Mouse (Mus musculus): ENCODE results near the gene Nfatc2ip.
"Not testable (repeated sequence)": the region's sequence is repeated elsewhere in the genome, so short reads cannot be mapped to it uniquely, and the experiment has no call there.

The Nfatc2ip gene

DNA sequence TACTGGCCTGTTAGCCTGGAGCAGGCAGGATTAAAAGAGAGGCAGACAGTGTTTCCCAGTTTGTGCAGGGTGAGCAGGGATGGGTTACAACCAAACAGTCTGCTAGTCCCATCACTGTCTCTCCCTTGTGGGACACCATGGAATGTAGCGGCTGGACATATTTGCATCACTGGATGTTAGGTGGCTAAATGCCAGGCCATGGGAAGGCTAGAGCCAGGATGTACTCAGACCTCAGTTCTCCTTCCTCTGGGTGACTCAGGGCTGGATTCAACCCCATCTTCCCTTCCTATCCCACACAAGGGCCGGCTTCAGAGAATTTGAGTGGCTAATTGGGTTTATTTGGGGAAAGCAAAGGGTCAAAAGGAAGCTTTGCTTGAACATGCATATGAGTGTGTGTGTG lies 12.1 kb upstream of the Nfatc2ip start:
- no peak for DNase-seq (ENCODE audit: low read depth)

DNA sequence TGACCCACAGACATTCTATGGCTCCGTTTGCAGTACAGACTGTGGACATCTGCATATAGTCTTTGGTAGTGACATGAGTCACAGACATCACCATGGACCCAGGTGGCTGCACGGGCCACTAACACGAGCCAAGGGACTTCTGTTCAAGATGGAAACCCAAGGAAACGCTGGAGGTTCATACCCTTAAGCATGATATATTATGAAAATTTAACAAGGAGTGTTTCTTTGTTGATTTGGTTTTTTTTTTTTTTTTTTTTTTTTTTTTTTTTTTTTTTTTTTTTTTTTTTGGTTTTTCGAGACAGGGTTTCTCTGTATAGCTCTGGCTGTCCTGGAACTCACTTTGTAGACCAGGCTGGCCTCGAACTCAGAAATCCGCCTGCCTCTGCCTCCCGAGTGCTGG lies 6.0 kb upstream of the Nfatc2ip start:
- DNase-seq (ENCODE audit: low read depth), result not testable (repeated sequence)

DNA sequence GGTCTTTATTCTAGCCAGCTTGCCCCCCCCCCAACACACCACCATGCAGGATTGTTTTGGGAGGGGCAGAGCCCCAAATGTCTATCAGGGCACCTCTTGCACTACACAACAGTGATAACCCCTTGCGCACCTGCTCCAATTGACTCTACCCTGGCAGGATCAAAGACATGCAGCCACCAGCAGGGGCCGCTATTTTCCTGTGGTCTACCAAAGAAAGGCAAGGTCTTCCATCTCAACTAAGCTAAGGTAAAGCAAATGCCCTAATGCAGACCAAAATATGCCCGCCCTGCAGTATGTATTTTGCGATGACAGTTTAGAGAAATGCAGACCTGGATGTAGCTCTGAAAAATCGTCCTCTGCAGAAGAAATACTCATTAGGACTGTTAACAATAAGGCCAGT lies 3.0 kb upstream of the Nfatc2ip start:
- DNase-seq (ENCODE audit: low read depth), result peak; percentile 90

DNA sequence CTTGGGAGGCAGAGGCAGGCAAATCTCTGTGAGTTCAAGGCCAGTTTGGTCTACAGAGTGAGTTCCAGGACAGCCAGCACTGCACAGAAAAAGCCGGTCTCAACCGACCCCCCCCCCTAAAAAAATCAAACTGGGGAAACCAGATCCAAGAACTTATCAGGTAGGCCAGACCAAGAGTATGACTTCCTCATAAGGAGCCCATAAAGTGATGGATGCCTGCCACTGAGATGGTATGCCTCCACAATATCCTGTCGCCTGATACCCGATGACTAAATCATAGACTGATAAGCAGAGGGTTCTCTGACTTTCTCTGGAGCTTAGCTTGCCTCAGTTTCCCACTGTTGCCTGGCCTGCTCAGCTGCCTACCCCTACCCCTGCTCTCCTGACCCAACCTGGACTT lies 1.3 kb upstream of the Nfatc2ip start:
- no peak for DNase-seq (ENCODE audit: low read depth)

DNA sequence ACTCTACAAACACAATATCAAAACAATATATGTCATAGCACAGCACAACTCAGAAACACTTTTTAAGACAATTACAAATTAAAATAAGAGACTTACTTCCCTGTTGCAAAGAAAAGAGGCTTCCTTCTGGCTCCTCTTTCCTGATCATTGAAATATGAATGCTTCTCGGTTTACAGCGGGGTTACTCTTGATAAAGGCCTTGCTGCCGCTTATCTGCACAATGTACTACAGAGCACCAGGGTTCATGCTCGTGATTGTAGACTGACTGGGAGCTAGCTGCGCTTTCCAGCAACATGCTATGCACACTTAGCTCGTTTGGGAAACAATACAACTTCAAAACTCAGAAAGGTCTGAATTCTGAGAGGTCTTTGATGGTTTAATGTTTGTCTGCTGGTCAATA lies 684 bp upstream of the Nfatc2ip start:
- DNase-seq (ENCODE audit: low read depth), result no peak

DNA sequence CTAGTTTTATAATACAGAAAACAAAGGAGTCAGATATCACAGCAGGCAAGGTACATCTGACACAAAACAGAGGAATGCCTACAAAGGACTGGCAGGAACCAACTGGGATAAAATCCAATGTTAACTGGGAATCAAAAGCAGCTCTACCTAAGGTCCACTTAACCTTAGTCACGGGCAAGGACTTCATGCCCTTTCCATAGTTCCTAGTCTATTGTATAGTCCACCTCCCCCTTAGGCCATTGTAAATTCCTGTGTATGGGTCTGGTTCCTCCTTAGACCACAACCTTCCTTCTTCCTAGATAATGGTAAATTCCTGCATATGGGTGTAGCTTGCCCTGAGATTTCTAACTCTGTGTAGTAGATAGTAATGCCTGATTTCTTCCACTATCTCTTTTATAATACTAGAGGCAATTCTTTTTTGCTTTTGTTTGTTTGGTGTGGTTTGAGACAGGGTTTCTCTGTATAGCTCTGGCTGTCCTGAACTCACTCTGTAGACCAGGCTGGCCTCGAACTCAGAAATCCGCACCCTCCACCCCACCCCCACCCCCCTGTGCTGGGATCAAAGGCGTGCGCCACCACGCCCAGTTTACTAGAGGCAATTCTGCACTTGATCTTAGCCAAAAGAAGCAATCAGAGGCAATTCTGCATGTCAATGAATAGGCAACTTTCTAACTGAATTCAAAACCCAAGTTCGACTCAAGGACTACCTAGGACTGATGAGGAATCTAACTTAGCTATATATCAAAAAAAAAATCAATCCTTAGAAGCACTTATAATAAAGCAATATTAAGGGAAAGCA lies 4.3 kb downstream of the Nfatc2ip start:
- not testable (repeated sequence) for DNase-seq (ENCODE audit: low read depth)

DNA sequence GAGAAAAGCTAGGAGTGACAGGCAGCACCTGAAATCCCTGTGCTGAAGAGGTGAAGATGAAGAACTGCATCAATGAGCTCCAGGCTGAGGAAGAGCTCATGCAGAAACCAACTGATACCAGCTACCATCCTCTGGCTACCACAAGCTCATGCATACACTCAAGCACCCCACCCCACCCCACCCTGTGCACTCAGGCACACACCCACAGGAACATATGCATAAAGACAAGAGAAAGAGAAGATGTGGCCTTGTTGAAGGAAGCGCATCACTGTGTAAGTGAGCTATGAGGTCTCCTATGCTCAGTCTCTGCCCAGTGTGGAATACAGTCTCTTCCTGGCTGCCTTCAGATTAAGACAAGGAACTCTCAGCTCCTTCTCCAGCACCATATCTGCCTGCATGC lies 8.4 kb downstream of the Nfatc2ip start:
- no peak for DNase-seq (ENCODE audit: low read depth)

DNA sequence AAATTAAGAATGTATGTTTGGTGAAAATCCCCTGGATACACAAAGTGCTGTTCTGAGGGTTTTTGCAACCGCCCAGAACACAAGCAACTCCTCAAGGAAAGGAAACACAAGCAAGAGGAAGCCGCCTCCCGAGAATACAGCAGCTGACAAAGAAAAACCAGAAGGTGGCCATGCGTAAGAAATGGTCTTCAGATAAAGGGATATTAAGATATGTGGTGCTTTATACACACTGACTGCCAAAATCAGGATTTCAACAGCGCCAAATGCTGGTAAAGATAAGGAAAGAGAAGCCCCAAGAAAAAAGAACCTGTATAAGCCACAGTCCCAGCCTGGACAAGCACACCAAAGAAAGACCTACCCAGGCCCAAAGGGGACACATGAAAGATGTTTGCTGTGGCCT lies 13.0 kb downstream of the Nfatc2ip start:
- DNase-seq (ENCODE audit: low read depth), result no peak

DNA sequence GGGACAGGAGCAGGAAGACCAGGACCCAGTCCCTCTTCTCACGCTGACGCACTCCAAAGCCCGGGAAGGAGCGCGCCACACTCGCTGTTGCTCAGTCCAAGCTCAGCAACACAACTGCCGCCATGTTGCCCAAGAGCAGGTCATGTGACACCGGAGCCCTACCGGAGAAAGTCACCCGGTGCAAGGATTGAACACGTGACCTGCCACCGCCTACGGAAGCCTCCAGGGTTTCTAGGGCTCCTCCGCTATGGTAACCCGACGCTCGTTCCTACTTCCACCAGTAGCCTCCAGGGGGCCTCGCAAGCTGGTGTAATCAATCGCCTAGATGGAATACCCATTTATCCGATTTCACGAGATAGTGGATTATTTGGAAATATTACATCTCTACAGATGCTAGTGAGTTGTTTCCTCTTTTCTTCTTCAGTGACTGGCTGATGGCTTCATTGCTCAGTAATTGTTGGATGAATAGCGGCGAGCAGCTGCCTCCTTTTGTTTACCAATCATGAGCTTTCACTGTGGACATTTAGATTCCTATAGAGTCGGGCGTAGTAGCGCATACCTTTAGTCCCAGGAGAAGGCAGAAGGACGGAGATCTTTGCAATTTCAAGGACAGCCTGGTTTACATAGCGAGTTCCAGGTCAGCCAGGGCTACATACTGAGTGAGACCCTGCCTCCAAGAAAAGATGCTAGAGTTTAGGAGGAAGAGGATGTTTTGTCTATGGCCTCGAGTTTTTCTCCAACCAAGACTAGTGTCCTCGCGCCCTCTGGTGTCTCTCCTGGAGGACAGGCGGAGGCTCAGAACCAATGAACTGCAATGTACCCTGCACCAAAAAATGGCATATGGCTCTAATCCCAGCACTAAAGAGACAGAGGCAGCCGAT lies 19.0 kb downstream of the Nfatc2ip start, which contains the start of gene Spns1:
TSS of gene Spns1 (minus strand) at position 173 of the 881 bp plus-strand sequence.
- DNase-seq (ENCODE audit: low read depth), result peak; percentile 97

DNA sequence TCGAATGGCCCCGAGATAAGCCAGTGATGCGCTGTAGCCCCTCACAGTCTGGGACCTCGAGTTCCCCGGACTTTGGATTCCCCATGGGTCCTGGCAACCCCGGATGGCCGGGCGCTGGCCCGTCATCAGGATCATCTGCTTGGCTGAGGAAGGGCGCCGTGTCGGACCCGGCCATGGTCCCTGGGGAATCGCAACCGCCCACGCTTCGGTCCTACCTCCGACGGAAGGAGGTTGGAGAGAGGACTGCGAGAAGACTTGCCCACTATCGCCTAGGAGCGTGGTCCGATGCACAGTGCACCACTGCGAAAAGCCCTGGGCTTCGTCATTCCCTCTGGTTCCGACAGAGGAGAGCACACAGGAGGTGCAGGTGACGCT lies 19.6 kb downstream of the Nfatc2ip start:
- no peak for DNase-seq (ENCODE audit: low read depth)

DNA sequence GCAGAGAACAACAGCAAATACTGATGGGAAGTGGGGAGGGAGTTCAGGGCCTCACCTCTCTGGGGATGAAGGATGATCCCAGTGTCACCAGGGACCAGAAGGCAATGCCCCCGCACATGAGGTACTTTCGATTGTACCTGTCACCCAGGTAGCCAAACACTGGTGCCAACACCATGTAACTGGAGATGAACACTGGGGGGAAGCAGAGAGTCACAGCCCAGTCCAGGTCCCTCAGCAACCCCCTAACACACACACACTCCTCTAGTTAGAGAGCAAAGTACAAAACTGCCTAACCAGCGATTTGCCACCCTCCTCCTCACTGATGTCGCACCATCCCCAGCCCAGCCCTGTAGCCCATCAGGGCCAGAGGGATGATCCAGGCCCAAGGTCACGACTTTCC lies 21.5 kb downstream of the Nfatc2ip start:
- no peak for DNase-seq (ENCODE audit: low read depth)

DNA sequence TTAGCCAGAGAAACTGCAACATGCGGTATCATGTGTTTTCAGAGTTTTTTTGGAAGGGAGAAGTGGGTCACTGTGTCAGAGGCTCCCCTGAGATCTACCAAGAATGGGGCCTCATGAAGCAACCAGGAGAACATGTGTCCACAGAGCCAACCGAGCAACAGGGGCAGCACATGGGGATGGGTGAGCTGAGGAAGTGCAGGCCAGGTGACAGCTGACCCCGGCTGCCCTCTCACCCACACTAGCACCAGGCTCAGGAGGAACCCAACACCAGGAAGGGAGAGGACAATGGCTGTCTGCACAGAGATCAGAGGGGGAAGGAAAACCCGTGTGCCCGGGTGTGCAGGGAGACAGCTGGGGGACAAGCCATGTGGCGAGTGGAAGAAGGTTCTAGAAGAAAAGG lies 22.0 kb downstream of the Nfatc2ip start:
- DNase-seq (ENCODE audit: low read depth), result no peak

DNA sequence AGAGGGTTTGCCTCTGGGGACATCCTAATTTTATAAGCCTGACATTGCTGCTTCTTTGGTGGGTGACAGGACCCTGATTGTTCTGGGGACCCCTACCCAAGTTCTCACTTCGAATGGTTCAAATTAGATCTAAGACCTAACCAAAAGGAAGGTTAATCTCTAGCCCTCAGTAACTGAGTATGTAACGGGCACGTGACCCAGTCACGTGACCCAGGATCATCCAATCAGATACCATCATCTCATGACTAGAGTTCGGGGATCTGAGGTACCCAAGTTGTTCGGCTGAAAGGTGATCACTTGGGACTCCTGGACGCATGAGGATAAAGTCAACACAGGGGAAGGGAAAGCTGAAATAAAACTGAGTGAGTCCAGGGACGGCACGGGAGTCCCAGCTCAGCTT lies 23.5 kb downstream of the Nfatc2ip start:
- DNase-seq (ENCODE audit: low read depth), result no peak

DNA sequence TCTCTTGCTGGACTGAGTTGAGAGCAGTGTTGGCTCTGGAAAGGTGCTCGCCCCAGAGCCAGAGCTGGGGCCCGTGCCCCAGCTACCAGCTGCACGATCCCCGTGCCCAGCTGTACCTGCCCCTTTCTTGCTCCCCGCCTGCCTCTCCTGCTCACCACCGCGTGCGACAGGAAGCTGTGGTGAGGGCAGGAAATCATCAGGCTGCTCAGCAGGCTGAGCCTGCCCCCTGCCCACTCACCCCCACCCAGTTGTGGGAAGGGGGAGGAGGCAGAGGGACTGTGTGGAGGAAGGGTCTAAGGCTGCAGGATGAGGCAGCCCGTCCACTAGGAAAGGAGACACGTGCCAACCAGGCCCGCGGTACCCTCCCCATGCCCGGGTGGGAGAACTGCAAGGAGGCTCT lies 27.1 kb downstream of the Nfatc2ip start, which contains the start of gene Lat:
TSS of gene Lat (minus strand) at position 178 of the 400 bp plus-strand sequence.
- DNase-seq (ENCODE audit: low read depth), result peak; percentile 48

DNA sequence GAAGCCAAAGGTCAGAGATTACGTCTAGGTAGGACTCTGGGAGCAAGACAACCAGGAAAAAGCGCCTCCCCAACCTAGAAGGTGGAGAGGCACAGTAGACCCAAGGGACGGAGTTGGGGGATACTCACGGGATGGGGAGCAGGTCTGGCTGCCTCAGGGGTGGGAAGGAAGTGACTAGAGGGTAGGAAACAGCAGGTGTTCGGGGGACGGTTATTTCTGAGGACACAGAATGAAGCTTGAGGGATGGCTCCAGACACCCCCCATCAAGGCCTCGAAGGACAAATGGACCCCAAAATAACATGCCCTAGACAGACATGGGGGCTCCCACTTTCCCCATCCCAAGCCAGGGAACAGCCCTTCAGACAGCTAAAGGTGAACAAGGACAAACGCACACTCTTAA lies 28.2 kb downstream of the Nfatc2ip start:
- no peak for DNase-seq (ENCODE audit: low read depth)

DNA sequence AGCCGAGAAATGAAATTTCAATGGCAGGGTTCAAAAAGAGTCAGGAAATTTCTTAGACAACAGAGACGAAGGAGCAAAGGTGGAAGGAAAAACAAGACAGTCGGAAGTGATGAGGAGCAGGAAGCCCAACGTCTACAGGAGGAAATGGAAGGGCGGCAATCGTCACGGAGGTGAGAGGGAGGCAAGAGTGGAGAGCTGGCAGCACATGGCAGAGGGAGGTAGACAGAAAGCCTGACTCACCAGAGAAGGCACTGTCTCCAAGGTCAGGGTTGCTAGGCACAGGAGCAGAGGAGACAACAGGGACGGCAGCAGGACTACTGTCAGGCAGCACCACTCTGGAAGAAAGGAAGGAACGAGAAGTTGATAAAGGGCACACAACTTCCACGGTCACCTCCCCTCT lies 28.9 kb downstream of the Nfatc2ip start:
- no peak for DNase-seq (ENCODE audit: low read depth)

DNA sequence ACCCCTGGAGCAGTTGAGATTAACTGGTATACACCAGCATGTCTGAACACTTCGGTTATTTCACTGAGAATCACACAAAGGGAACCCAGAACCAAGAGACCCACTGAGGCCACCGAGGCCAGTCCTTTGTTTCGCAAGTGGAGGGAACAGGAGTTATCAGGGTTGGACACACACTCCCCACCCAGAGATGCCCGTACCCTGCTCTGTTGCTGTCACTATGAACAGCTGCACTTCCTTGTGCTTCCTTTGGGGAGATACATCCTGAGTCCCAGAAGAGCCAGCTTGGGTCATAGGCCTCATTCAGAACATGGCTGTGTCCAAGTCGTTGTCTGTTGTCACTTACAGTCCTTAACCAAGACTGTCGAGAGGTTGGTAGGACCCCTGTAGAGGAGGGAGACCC lies 33.5 kb downstream of the Nfatc2ip start:
- DNase-seq (ENCODE audit: low read depth), result no peak

DNA sequence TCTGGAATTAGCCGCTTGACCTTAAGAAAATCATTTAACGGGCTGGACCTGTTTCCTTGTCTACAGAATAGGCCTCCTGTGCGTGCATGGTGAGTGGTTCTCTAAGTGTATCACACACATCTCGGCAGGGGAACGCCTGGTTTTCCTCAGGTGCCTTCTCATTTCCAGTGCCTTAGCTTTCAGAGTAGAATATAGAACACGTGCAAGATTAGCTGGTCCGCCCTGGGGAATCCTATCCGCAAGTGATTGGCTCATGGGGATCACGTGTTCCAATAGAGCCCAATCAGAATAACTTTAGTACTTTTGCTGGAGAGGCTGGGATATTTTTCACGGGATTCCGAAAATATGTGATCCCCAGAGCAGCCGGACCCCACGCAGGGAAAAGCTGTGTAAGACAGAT lies 37.5 kb downstream of the Nfatc2ip start:
- DNase-seq (ENCODE audit: low read depth), result no peak

DNA sequence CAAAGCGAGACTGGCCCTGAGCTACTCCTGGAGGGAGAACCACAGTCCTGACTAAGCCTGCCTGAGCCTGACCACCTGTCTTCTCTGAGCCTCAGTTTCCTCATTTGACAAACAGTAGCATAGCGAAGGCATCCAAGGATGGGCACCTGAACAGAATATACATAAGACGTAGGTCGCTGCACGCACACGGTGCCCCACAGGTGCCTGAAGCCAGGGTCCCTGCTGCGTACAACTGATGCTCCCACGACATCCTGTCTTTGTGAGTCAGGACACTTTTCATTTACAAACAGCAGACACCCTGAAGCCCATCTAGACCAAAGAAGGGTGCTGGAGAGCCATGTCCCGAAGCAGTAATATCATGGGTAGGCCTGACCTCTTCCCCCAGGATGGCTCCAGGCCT lies 38.1 kb downstream of the Nfatc2ip start:
- DNase-seq (ENCODE audit: low read depth), result no peak

DNA sequence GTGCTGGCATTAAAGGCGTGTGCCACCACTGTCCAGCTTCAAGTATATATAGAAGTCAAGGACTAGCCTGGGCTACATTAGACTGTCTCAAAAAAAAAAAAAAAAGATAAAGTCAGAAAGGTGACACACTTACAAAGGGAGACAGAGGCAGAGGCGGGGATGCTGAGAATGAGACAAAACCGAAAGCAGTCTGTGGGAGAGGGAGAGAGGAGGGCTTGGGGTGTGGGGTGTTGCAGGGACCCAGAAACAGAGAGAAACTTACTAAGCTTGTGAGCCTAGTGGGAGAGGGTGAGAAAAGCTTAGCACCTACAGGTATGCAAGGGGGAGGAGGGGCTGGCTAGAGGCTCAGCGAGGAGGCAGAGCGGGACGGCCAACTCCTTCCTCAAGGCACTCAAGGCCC lies 38.7 kb downstream of the Nfatc2ip start:
- no peak for DNase-seq (ENCODE audit: low read depth)

DNA sequence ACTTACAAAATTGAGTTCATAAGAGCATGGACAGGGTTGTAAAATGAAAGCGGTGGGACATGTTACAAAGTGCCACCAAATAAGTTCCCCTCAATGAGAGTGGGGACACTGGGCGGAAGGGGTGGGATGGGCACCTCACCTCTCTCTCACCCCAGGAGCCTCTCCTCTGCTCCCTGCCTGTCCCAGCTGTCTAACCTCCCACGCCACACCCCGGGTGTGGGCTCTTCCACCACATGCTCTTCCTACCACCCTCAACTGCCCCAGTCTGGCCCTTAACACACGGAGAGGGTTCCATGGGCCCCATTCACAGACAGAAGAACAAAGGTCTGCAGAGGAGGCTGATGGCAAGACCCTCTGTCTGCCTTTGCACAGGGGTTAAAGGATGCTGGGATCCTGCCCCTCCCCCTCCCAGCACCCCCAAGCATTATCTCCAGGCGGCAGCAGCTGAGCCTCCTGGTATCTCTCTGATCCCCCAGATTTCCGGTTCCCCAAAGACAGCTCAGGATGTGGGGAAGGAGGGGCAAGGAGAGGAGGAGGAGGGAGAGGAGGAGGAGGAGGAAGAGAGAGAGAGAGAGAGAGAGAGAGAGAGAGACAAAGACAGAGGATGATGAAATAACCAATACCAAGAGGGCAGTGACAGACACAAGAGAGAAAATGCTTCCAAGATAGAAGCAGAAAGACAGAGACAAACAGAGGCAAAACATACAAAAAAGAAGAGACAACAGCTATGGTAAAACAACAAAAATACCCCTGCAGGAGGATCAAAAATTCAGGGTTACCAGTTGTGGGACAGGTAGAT lies 39.5 kb downstream of the Nfatc2ip start:
- no peak for DNase-seq (ENCODE audit: low read depth)

DNA sequence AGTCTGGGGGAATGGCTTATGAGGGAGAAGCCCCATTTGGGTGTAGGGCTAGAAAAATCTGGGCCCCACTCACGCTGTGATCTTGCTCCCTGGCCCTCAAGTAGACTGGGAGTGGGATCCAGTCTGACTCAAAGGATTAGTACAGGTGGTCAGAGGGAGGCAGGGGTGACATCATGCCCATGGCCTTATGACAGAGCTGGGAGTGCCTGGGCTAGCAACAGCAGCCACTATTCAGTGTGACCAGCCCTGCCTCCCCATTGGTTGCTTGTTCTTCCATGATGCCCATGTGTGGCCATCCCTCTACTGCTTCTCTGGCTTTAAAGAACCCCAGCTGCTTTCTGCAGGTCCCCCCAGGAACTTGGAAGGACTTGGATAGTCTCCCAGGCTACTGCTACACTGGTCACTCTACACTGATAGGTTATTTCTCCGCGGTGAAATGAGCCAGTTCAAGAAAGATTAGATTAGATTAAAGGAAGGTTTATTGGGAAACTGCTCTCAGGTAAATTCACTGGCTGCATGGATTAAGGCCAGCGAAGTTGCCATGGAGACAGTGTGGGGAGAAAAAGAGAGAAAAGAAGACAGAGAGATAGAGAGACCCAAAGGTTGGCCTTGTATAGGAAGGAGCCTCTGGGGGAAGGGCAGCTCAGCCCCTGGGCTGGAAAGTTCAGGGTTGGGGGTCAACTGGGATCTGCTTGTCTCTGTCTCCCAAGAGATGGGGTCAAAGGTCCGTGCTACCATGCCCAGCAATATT lies 40.5 kb downstream of the Nfatc2ip start:
- no peak for DNase-seq (ENCODE audit: low read depth)
